Mouse (Mus musculus) thymus, postnatal 14 days (tissue): ENCODE measurements around the gene Ttc22.

Source experiments
- DNase-seq: peaks from one replicate; pipeline ENCODE4 v3.0.0; 2021

Gene Ttc22

DNA sequence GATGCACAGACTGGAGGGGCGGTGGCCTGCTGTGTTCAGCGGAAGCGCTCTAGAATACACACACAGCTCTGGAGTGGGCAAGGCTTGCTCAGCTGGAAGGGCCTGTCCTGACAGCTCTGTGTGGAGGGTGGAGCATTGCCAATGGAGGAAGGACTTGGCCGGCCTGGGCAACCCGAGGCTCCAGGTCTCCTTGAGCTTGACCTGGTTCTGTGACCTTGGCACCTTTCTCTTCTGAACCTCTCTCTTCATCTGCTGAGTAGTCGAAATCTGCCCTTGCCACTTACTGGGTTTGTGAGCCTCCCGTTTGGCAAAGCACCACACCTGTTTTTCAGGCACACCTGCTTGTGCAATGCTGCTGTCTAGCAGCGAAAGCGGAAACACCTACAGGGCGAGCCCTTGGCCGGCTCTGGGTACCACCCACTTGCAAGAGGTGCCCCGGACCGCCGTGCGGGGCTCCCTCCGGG, at the start of gene Ttc22:
TSS of gene Ttc22 (plus strand) at position 403 of the 464 bp plus-strand sequence.
- no peak for DNase-seq

GRCm38 (mm10) chr4:106575022-106575421, 47.2 kb upstream of the Ttc22 start:
- DNase-seq: no peak

GRCm38 (mm10) chr4:106577511-106577910, 44.7 kb upstream of the Ttc22 start:
- DNase-seq: no peak

DNA sequence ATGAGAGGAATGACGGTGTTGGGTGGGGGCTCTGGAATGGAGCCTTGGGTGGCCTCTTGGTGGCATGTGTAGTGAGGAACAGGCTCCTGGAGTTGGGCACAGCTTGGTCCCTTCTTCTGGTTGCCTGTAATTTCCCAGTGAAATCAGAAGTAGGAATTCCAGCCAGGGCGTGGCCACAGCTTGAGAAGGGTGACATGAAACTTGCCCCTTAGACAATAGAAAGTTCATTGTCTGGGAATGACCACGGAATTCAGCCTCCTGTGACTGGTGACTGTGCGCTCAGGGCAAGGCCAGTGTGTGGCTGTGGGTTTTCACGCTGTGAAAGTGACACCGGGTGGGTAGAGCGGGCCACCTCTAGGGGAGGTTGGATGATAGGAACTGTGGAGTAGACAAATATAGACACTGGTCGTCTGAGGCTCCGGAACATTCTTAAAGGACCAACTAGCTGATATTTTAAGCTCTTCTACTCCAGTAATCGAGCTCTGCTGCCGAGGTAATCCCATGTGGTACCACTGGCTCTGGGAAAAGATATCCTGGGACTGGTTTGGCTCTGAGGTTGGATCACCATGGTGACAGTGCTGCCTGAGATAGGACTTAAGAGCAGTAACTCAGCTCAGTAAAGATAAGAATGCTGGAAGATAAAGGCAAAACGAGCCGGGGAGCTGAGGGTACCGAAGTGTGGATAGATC, 40.9 kb upstream of the Ttc22 start:
- no peak for DNase-seq

GRCm38 (mm10) chr4:106581865-106582204, 40.4 kb upstream of the Ttc22 start:
- no peak for DNase-seq

- no peak for DNase-seq
These were observed 39.6 kb upstream of the Ttc22 start for GRCm38 (mm10) chr4:106582428-106583153.

GRCm38 (mm10) chr4:106584665-106585064, 37.6 kb upstream of the Ttc22 start:
- DNase-seq: no peak

DNA sequence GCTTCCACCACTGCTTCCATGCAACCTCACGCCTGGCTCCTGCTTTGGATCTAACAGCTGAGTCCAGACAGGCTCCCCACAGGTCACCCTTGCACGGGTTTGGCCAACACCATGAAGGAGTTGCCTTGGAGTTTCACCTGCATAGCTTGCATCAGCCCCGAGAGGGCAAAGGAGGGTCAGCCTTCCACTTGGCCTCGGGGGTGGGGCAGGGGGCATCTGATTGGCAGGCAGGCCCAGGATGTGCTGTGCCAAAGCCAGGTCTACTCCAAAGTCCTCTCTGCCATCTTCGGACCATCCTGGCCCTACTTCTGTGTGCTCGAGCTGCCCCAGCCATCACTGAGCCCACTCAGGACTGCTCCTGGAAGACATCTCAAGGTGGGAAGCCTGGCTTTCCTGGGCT, 35.2 kb upstream of the Ttc22 start:
- no peak for DNase-seq

DNA sequence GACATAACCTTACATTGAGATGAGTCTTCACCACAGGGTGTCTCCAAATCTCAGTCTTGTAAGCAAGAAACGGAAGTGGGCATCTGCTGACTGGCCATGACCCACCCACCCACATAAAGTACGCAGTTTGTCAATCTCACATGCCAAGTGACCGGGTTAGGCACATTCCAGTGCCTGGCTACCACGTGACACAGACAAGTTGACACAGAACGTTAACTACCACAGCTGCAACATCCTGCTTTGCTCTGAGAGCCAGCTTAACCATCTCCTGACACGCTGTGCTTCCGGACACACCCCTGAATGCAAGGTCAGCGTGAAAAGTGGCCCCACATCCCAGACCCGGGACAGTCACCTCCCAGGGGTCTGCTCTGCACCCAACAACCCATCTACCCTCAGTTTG, 32.1 kb upstream of the Ttc22 start:
- DNase-seq: peak; percentile 28

- peak; percentile 33 for DNase-seq
These were observed 31.4 kb upstream of the Ttc22 start for GRCm38 (mm10) chr4:106590871-106591270.

- no peak for DNase-seq
These were observed 28.6 kb upstream of the Ttc22 start for GRCm38 (mm10) chr4:106593636-106594035.

DNA sequence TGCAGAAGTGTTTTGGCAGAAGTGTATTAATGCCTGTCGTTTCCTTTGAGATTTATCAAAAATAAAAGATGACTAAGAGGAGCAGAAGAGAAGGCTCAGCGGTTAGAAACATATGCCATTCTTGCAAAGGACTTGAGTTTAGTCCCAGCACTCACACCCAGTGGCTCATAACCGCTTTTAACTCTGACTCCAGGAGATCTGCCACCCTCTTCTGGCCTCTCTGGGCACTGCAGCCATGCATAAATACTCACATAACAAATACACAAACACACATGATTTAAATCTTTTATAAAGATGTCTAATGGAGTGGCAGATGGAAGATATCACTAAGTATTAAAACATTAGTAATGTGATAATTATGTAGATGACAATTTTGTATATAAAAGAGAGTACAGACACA, 26.0 kb upstream of the Ttc22 start:
- no peak for DNase-seq

DNA sequence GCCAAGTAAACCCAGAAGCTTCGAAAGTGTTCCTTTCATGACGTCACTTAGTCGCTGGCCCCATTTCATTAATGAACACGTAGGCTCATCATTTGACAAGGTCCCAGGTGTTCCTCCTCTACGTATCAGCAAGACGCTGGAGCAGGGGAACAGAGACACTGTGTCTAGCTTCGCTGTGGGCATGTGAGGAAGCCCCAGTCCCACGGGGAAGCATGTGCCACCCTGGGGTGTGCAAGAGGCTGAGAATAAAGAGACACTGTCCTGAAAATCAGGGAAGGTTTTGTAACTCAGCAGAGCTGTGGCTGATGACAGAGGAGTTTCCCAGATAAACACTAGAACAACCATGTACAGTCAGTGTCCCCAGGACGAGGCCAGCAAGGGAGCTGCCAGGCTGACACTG, 25.2 kb upstream of the Ttc22 start:
- DNase-seq: no peak

- no peak for DNase-seq
These were observed 24.5 kb upstream of the Ttc22 start for GRCm38 (mm10) chr4:106597741-106598140.

- peak; percentile 24 for DNase-seq
These were observed 22.8 kb upstream of the Ttc22 start for GRCm38 (mm10) chr4:106599415-106599814.

- no peak for DNase-seq
These were observed 21.5 kb upstream of the Ttc22 start for GRCm38 (mm10) chr4:106600770-106601169.

GRCm38 (mm10) chr4:106606639-106607554, 15.3 kb upstream of the Ttc22 start:
- DNase-seq: no peak

DNA sequence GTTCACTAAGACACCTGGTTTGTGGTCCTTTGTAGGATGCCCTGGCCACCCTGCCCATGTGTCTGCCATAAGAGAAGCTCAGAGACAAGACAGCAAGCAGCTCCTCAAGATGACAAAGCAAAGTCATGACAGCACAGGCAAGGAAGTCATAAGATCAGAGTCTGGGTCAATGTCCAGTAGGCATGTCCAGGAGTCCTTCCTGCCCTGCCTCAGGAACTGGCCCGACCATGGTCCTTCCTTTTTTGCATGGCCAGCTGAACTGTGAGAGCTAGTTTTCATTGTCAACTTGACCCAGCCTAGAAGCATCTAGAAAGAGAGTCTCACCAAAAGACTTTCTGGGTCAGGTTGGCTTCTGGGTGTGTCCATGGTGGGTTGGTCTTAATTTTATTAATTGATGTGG, 14.3 kb upstream of the Ttc22 start:
- DNase-seq: no peak

- no peak for DNase-seq
These were observed 9.1 kb upstream of the Ttc22 start for GRCm38 (mm10) chr4:106613105-106613504.

DNA sequence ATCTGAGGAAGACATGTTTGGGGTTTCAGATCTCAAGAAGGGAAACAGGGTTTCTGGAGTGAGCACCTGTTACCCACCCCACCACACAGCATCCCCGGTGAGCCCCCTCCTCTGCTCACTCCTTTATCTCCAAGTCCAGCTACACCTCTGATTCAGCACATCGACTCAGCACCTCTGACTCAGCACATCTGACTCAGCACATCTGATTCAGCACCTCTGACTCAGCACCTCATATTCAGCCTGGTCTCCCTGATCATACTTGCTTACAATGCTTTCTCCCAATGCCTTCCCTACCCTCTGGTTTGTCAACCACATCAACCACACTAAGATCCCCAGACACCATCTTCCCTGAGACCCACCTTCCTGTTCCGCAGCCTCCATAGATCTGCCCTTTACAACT, 8.7 kb upstream of the Ttc22 start:
- DNase-seq: peak; percentile 51

- peak; percentile 89 for DNase-seq
These were observed 7.9 kb upstream of the Ttc22 start for GRCm38 (mm10) chr4:106614180-106614797.

DNA sequence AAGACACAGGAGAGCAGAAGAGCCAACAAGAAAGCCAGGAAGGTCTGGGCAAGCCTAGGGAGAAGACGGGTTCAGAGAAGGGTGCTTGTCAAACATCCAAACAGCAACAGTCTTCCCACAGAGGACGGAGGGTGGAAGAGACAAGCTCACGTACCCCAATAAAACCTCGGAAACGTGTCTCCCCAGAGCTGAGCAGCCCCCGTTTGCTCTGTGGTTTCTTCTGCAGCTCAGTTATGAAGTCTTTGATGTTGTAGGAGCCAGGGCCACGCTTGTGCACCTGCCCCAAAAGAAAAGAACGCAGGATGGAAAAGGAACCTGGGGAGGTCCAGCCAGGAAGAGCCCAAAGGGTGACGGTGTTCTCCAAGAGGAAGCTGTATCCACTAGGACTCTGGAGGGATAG, 7.4 kb upstream of the Ttc22 start:
- peak; percentile 63 for DNase-seq

DNA sequence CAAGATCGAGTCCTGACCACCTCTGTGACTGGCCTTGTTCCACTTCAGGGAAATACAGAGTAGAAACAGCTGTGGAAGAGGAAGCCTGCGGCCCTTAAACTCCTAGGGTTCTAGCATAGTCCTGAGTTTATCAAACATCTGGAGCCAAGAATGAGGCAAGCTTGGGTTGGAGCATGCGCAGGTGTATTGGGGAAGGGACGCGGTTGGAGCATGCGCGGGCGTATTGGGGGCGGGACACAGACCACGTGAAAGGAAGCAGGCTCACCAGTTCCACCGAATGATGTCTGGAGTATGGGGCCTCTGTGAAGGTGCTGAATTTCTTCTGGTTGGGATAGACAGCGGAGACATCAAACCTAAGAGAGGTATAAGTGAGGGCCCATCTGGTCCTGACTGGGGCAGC, 6.6 kb upstream of the Ttc22 start:
- peak; percentile 54 for DNase-seq
